Mouse (Mus musculus) c-Kit-positive CD71-positive TER-119-positive erythroid progenitor cells, embryonic 14.5 days (primary cell): ENCODE results near the gene Epha6.
A peak's percentile ranks its signal among the peaks of the same experiment; 100 is the strongest.

Source experiments
- DNase-seq: peaks from one replicate; pipeline ENCODE4 v3.0.0-alpha.2; 2013; ENCODE audit warnings: low spot score

Gene Epha6

DNA sequence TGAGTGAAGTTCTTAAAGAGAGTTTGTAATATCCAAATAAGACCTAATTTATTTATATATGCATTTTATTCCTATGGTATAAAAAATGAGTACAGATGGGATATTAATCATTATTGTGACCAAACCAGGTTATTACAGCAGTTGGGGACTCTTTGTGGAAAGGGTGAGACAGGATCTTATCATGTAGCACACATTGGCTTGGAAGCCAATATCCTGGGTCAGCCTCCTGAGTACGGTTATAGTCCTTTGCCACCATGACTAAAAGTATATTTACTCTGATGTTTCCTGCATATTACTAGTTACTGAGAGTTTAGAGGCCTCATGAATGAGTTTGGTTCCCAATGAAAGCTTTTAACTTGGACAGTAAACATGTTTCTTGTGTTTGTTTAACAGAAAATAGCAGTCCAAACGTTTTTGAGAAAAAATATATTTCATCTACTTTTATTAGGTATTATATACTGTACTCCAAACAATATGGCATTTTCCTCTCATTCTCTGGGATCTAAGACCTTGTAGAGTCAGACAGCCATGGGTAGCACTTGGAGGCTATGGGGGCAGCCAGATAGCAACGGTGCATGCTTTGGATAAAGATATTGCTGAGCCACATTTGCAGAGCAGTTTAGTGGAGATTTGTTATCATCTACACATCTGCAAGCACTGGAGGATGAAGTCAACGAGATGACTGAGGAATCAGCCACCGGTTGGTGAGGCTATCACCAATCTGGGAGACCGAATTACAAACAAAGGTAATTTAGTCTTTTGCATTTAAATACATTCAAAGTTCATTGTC is 340.4 kb downstream of the Epha6 start:
- no peak for DNase-seq

DNA sequence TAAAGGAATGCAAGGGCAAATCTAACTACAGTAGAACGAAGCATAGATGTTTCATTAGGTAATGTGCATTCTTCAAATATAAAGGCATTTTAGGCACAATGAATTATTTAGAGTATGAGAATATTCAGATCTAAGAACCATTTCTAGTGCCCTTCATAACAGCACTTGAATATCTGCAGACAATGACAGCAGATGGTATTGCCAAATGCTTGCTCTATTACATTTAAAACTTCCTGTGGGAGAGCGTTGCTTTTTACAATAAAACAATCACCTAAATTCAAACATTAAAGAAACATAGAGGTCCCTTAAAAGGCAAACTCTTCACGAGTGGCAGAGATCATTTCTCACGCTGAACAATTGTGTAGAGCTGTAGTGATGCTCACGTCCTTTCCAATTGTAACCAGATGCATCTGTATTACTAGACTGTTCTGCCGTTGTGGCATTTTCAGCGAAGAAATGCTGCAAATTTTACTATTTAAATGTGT is 347.1 kb downstream of the Epha6 start:
- no peak for DNase-seq

DNA sequence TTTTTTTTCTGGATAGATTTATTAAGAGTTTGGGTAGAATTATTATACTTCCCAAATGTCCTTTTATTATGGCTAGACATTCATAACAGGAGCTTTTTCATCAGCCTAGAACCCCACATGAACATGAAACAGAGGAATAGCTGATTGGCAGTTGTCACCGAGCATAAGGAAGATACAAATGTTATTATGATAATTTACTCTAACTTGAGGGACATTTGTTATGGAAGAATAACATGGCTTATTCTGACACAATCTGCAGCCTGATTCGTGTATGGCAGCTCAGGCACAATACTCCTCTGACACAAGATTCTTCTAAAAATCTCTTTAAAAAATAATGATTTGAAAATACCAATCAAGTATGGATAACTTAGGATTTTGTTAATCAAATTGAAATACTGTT is 347.7 kb downstream of the Epha6 start:
- DNase-seq, result no peak

DNA sequence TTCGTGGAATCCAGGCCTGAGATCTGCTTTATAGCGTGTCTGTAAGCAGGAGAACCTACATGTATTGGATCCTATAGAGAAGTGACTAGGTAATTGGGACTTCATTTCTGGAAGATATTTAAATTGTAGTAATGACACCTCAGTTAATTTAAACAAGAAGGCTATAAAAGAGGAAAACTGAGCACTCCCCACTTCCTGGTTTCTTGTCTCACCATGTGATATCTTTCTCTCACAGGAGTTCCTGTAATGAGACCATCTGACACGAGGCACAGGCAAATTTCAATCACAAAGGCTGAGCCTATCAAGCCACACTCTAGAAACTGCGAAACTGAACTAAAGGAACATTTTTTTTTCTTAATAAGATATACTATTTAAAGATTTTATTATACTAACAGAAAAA is 348.3 kb downstream of the Epha6 start:
- no peak for DNase-seq

DNA sequence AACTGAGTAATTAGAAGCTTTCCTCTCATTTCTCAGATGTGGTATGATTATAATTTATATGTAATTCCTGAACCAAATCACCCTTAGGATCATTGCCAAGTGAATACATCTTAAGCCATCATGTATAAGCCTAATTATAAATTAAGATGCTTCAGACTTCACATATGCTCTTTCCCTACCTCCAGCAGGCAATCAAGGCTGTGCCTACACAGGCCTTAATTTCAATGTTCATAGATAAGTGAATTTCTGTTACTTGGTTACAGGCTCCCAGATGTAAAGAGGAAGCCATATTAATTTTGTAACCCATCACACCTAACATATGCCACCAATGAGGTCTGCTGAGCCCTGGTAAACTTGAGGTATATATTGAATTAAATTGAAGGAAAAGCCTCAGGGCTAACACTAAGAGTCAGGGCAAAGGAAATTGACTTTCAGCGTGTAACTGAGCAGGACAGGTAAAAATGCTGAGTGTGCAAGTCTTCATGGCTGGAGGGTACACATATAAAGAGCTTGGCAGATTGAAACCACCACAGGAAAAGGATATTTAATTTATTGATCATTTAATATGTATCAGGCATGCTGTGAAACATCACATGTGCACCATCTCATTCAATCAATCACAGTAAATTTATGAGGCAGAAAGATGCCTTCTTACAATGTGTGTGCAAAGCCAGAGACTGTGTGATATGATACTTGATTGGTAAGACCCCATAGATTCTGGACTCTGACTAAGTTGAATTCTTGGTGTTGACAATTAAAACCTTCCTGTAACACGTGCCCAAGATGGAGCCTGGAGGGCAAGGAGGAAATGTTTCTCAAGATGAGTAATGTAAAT is 365.8 kb downstream of the Epha6 start:
- no peak for DNase-seq

DNA sequence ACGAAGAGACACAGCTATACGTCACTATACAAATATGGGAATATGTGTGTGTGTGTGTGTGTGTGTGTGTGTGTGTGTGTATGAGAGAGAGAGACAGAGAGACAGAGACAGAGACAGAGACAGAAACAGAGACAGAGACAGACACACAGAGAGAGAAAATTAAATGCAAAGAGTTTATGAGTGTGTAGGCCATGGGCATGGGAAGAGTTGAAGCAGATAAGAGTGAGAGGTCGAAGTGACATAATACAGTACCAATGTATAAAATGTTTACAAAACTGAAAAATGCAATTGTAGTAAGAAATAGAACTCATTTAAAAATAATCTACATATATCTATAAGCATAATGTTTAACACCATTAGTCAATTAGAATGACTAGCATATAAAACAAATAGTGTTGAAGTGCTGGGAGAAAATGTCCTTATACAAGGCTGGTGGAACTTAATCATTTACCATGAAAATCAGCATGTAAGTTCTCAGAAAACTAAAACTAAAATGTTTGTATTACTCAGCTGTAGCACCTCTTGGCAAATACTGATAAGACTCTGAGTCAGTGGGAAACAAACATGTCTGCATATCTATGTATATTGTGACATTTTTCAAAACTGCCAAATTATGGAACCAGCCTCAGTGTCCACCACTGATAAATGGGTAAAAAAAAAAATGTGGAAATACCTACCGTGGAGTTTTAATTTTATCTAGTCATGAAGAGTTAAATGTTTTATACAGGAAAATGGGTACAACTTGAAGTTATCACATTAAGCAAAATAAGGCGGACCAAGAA is 371.2 kb downstream of the Epha6 start:
- DNase-seq, result peak; percentile 35

DNA sequence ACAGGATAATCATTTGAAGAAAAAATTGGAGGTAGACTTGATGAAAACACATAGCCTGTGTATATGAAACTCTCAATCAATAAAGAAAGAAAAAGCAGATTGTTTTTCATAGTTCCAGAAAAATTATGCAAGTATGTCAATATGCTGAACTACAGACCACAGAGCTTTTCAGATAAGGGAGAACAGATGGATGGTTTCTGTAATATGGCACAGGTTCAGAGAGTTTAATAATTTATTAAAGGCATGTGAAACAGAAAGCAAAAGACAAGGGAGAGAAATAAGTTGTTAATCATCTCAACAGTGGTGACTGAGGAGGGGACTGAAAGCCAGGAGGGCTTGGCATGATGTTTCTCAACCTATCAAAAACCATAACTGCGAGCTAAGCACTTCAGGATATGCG is 372.3 kb downstream of the Epha6 start:
- DNase-seq, result no peak

DNA sequence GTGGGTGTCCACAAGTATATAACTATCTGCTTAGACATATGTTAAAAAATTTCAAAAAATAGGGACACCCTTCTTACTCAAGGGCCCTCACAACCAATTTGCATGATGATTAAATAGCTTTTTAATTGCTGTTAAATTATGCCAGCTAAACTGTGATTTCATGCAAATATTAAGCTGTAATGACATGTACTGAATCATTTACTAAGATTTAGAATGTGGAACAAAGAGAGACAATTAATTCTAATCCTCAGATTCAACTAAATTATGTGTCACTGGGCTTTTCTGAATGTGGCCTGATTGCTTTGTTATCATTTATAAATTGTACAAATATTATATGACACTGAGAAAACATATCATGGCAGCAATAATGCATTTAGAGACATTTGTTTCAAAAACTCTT is 396.2 kb downstream of the Epha6 start:
- DNase-seq, result no peak

DNA sequence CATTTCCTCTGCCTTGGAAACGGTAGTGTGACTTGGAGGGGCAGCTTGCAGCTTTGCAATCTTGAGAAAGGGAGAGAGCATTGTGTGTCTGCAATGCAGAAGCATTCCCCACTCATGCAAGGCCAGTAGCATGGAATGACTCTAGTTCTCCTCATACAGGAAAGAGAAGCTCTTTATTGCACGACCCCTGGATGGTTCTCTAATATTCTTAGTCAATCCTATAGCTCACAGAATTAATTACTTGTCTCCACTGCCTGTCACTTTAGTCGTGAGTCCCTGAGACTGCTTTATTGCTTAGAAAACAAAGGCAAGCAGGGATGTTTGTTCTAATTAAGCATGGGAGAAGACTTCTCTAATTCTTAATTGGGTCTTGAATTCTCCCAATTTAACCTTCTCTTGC is 429.8 kb downstream of the Epha6 start:
- DNase-seq, result no peak

DNA sequence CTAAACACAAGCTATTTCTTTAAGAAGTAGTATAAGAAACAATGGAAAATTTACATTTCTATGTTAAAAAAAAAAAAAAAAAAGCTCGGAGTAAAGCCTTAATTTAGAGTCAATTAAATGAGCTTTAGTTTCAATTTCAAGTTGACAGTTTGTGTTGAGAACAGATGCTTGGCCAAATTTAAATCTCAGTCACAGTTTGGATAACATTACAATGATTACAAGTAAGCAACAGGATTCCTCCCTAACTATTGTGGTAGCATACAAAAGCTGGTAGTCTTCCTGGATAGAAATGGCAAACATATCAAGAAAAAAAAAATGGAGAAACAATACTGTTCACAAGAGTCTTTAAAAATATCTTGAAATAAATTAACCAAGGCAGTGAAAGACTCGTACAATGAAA is 452.9 kb downstream of the Epha6 start:
- no peak for DNase-seq

DNA sequence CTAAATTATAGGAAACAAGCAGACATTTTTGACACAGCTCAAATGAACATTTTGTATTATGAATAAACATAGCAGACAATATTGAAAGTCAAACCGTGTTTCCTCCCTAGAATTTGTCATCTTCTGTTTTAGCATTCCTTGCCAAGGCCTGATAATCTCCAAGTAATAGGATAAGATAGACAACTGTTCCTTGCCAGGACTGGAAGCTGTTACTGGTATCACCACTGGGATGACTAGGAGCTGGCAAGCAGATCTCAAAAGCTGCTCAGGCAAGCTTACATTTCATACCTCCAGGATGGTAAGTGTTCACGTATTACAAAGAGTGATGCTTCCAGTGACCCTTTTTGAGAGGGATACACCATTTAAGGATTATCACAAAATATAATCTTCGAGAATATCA is 461.0 kb downstream of the Epha6 start:
- DNase-seq, result no peak

DNA sequence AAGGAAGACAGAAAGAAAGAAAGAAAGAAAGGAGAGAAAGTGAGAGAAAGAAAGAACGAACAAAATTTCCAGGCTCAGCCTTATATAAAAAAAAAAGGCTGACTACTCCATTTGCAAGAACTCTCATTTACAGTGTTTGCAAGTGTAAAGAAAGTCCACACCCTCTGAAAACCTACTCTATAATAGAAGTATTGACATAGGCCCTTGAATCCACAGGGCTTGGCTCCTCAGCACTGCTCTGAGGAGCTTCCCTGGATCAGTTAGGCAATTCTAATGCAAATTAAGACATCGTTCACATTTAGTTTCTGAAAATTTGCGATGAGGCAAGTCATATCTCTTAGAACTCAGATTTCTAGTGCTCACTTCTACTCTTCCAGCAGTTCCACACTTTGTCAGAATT is 483.9 kb downstream of the Epha6 start:
- no peak for DNase-seq

DNA sequence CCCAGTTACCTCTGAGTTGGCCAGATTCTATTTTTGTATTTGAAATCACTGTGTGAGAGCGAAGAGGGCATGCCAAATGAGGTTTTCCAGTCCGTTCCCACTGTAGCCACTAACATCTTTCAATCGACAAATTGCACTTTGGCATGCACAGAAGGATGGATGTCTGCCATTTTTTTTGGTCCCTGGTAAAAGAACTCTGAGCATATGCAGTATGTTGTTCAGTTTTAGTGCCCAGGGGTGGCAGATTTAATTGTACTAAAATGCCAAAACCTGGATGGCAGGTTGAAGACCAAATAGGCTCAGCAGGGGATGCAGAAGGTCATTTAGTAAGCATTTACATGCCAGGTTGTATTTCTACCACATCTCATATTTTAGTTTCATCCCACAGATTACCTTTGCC is 503.1 kb downstream of the Epha6 start:
- DNase-seq, result no peak

DNA sequence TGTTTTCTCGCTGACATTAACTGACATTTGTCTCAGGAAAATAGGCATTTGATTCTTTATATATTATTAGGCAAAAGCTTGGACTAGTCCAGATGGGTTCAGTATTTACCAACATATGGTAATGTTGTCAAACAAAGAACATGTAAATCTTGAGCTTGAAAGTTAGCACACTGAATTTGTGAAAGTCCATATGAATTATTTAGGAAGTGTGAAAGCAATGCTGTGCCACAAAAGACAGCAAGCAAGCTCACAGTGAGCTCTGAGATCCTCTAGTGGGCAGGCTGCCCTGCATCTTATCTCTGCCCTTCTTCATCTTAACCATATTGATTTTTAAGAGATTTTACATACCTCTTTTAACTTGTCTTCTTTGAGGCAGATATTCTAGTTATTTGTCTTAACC is 510.0 kb downstream of the Epha6 start:
- no peak for DNase-seq

DNA sequence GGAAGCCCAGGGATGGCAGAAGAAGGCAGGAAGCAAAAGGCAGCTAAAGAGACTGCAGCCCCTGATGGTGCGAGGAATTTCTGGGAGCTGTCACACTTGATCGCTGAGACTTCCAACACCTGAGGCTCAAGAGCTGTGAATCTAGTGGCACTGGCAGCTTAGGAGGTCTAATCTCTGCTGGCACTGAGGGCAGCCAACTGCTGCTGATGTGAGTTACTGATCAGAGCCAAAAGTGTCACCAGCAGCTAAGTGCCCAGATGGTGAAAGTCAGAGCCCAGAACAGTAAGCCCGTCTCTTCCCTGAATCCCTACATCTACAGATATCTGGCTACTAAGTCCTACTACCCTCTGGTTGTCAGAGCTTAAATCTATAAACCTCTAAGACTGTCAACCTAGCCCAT is 518.4 kb downstream of the Epha6 start:
- no peak for DNase-seq

DNA sequence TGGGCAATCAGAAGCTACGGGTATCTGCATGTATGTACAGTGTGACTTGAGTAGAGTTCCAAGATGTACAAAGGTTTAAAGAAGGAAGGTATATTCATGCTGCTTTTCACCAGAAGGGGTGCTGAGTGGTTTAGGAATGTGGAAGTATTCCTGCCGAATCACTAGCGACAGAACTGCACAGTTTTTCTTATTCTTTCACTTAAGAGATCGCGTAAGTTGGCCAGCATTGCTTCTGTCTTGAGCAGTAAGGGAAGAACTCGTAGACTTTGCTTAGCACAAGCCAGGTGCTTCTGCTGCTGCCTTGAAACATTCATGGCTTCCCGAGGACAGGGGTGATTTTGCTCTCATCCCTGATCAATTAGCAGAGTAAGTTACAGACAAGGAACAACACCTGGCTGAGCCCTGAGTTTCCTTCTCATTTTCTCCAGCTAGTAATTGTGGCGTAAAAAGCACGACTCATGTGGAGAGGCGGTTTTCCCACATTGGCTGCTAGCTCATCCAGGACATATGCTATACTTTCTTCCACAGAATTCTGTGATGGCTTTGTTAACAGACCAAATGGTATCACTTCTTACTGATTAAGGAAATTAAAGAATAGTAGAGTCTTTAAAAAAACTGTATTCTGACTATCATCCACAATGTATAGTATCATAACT is 534.7 kb downstream of the Epha6 start:
- DNase-seq, result no peak

DNA sequence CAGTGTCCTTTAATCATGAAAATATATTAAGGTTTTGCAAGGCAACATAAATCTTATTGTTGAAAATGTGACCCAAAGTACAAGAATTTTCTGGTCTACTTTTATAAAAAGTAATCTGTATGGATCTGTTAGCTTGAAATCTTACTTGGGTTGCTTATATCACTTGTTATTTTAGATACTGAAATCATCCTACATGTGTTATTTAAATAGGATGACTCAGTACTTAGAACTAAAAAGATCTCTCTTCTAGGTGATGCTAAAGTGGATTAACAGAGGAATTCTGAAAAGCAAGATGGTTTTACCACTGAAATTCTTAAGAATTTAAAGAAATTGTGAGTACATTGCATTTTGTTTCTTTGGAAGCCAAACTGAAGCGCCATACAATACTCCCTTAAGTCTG is 561.5 kb downstream of the Epha6 start:
- DNase-seq, result no peak

DNA sequence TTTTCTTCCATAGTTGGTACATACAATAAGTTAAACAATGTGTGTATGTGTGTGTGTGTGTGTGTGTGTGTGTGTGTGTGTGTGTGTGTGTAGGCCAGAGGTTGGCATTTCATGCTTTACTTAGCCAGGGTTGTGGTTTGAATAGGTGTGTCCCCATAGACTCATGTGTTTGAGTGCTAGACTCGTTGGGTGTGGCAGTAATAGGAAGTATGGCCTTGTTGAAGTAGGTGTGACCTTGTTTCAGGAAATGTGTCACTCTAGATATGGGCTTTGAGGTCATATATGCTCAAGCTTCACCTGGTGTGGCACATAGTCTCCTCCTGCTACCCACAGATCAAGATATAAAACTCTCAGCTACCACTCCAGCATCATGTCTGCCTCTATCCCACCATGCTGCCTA is 577.0 kb downstream of the Epha6 start:
- DNase-seq, result no peak

DNA sequence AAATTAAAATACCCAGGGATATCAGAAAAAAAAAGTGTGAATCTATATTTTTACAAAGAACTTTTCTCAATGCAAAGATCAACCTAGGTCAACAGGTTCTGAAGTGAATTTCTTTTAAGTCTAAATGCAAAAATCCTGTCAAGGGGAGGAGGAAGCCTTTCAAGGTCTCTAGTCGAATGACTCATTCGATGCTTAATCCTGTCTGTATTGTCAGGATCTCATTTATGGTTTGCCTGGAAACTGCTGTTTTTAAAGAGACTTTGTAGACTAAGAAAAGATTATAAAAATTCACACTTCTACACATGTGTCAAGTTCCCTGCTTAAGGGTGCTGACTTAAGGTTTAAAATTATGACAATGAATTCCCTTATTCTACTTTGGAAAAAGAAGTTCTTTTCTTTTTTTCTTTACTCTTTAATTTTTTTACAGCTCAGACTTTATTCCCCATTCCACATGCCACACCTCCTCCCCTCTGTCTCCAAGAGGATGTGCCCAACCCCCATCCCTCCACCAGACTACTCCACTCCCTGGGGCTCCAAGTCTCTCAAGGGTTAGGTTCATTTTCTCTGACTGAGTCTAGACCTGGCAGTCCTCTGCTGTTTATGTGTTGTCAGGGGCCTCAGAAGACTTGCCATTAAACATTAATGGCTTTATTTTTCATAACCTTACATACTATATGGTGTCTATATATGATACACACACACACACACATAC is 598.3 kb downstream of the Epha6 start:
- no peak for DNase-seq

DNA sequence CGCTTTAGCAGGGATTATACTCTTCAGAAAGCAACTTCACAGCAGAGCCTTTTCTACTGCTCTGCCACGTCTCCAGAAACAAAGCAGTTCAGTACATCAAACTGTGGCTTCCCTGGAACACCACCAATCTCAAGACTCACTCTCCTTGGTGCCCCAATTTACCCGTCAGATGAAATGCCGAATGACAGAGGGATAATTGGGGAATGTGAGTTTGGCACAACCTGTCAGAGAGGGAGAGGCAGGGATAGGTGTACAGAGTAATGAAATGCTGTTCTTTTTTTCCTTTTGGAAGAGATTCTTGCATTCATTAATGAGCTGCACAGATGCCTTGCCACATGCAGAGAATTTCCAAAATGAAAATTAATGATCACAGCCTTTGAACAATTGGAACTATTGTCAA is 635.5 kb downstream of the Epha6 start:
- no peak for DNase-seq

DNA sequence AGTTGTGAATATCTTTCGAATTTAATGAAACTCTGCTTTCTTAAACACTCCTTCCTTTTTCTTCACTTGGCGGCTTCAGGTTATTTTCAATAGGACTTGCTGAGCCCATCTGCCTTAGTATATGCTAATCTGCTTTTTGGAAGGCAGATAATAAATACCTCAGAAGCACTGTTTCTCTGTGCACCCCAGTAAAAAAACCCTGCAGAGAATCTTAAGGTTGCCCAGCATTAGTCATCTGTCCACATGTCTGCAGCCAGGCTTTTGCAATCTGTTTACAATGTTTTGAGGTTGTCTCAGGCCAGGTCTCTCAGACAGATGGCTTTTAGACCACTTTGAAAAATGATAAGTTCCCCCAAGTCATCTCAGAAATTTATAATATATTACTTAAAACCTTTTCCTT is 649.6 kb downstream of the Epha6 start:
- no peak for DNase-seq
